Mouse (Mus musculus) embryonic fibroblast, embryonic 13.5 days (primary cell): ENCODE results near the gene Mapk6.

Experiments used
- CTCF ChIP-seq: IDR thresholded peaks from 2 replicates; pipeline ENCODE4 v1.5.1; 2011; ENCODE audit warnings: mild to moderate bottlenecking, control low read depth, low read length, moderate library complexity, borderline replicate concordance; ENCODE audit not compliant: insufficient read depth
- POLR2A ChIP-seq: IDR thresholded peaks from 2 replicates; pipeline ENCODE4 v1.6.1; 2011; ENCODE audit warnings: low read depth, mild to moderate bottlenecking, control low read depth, low read length, moderate library complexity

DNA sequence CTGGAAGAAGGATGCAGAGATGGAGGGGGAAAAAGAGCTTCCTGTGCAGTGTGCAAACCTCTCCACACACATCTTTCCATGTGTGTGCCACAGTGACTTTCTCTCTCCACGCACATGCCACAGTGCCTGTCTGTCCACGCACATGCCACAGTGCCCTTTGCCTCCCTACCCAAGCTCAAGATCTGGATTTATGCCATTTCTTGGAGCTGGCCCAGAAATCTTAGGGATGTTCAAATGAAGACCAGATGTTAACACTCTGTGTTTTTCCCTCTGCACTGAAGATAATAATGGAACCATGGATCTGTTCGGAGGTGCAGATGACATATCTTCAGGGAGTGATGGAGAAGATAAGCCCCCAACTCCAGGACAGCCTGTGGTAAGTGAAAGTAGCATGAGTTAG lies 38.2 kb upstream of the Mapk6 start:
- TF ChIP-seq POLR2A (no peak), CTCF (no peak)
